Mouse (Mus musculus): Measurements from ENCODE around the gene Zfp592. TPM values are rescaled to one million over a fixed set of nuclear protein-coding genes. Genes with fewer than 3 reads are reported as not detected.

The Zfp592 gene
- polyA plus RNA-seq, 1 experiment = 15.1 TPM

- DNase-seq (ENCODE audit: low spot score) = no peak
These were observed 567 bp downstream of the Zfp592 start for GRCm38 (mm10) chr7:80993834-80994662.

GRCm38 (mm10) chr7:80994663-80995005 is 1.2 kb downstream of the Zfp592 start:
- no peak for DNase-seq (ENCODE audit: low spot score)

DNA sequence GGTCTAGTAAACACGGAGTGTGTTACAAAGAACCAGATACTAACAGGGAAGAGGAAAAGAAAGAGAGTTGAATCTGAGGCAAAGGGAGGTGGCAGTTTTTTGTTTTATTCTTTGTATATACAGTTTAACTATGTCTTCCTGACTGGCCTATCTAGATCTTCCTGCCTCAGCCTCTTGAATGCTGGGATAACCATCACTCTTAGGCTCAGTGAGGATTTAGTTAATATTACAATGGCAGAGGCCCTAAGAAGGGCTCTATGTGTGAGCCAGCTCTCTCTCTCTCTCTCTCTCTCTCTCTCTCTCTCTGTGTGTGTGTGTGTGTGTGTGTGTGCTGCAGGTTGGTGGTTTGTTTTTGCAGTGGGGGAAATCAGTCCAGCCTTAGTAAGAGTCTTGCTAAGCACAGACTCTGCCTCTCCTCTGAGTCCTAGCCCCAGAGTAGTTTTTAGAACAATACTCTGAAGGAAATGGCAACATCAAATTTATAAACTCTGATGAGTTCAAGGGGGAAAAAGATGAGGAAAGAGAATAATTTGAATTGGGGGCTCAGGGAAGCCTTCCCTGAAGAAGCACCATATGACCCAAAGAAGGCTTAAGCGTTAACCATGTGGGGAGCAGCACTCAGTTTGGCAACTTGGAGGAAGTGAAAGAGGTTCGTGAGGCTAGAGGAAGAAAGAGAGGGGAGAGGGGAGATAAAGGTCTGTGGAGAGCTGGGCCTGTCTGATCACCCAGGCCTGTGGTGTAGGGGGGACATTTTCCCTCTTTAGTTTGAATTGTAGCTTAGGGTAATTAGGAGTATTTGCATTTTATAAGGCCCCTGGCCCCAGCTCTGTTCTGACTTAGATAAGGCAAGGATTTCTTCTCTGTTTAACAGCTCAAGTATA is 2.0 kb downstream of the Zfp592 start:
- DNase-seq (ENCODE audit: low spot score) = no peak

- no peak for DNase-seq (ENCODE audit: low spot score)
These were observed 4.3 kb downstream of the Zfp592 start for GRCm38 (mm10) chr7:80997776-80998175.

- DNase-seq (ENCODE audit: low spot score) = no peak
These were observed 6.1 kb downstream of the Zfp592 start for GRCm38 (mm10) chr7:80999536-80999935.

DNA sequence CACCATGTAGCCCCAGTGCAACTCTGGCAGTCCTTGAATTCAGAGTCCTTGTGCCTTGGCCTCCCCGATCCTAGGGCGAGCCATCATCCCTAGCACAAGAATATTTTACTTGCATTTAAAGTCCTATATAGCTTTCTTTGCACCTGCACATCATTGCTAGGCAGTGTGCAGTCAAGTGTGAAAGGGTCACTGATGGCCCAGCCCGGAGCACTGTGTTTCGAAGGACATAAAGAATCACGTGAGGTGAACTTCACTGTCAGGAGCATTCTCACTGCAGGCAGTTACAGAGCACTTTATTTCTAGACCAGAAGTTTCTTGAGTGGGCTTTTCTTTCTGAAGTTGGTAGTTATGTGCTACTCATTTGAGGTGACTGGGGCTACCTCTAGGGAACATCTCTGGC is 8.4 kb downstream of the Zfp592 start:
- DNase-seq (ENCODE audit: low spot score) = no peak

- DNase-seq (ENCODE audit: low spot score) = no peak
These were observed 11.1 kb downstream of the Zfp592 start for GRCm38 (mm10) chr7:81004556-81005079.

DNA sequence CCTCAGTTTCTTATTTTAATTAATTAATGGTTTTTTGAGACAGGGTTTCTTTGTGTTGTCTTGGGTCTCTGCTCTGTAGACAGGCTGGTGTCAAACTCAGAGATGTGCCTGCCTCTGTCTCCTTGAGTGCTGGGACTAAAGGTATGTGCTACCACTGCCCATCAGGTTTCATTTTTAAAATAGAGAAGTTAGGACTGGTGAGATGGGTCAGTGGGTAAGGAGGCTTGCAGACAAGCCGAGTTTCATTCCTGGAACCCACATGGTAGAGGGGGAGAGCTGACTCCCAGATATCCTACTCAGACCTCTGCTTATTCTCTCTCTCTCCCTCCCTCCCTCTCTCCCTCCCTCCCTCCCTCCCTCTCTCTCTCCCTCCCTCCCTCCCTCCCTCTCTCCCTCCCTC is 12.5 kb downstream of the Zfp592 start:
- no peak for DNase-seq (ENCODE audit: low spot score)

- no peak for DNase-seq (ENCODE audit: low spot score)
These were observed 14.8 kb downstream of the Zfp592 start for GRCm38 (mm10) chr7:81008285-81008684.

DNA sequence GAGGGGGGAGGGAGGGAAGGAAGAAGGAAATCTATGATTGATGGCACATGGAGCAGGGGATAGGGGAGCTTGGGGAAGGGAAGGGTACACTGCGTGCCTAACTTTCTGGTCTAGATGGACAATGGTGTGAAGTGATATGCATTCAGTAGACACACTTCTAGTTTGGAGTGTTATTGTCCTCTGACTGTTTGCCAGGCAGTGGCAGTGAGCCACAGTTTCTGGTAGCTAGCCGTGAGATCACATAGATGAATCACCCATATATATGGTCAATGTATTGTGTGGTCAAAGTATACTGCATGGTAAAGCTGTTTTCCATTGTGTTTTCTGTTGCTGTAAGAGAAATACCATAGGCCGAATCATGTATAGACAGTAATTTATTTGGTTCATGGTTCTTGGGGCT is 18.1 kb downstream of the Zfp592 start:
- DNase-seq (ENCODE audit: low spot score) = no peak

DNA sequence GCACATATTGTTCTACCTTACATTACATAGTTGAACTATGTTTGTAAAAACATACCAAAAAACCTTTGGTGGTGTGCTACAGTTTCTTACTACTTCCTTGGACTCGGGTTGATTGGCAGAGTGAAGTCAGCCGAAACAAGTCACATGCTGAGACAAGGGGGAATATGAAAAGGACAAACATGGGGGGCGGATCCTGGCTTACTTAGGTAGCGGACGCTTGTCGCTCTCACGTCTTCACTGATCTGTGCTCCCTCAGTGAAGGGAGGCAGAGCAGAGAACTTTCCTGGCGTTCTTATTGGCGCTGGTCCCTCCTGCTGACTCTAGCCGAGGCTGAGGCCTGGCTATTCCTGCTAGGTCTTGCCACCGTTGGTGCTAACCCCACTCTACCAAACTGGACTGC is 26.8 kb downstream of the Zfp592 start:
- no peak for DNase-seq (ENCODE audit: low spot score)

DNA sequence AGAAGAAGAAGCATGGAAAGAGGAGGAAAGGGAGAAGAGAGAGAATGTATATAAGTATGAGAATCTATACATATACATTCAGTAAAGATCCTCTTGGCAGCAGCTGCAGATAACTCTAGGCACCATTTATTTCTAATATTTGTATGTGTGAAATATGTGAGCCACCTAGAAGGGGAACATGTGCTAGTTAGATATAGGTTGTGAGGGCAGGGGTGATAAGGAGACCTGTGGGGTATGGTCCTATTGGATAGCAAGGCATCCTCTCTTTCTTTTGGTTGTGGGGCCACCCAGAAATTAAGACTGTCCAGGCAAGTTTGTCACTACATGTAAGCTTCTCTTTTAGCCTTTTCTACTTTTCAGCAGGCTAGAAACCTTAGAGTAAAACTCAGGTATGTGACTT is 29.2 kb downstream of the Zfp592 start:
- no peak for DNase-seq (ENCODE audit: low spot score)

- DNase-seq (ENCODE audit: low spot score) = no peak
These were observed 30.6 kb downstream of the Zfp592 start for GRCm38 (mm10) chr7:81024118-81024517.

GRCm38 (mm10) chr7:81024651-81025050 is 31.2 kb downstream of the Zfp592 start:
- DNase-seq (ENCODE audit: low spot score) = no peak

- no peak for DNase-seq (ENCODE audit: low spot score)
These were observed 32.3 kb downstream of the Zfp592 start for GRCm38 (mm10) chr7:81025751-81026150.

DNA sequence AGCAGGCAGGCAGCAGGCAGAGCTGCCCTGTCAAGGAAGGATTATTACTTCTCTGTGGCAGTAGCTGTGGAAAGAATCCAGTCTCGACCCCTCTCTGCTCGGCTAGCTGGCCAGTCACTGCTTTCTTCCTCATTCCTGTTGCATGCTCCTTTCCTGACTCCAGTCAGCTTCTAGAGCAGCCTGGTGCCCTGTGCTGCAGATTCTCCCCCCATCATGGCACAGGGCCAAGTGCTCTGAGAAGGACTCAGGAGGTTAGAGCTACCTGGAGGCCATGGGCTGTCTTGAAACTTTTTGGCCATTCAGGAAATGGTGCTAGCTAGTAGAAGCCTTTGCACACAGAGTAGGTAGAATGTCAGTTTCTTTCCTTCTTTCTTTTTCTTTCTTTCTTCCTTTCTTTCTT is 46.2 kb downstream of the Zfp592 start:
- no peak for DNase-seq (ENCODE audit: low spot score)

GRCm38 (mm10) chr7:81043023-81043620 is 49.6 kb downstream of the Zfp592 start:
- DNase-seq (ENCODE audit: low spot score) = no peak

GRCm38 (mm10) chr7:81047847-81048246 is 54.4 kb downstream of the Zfp592 start:
- no peak for DNase-seq (ENCODE audit: low spot score)

GRCm38 (mm10) chr7:81048513-81048912 is 55.0 kb downstream of the Zfp592 start:
- no peak for DNase-seq (ENCODE audit: low spot score)

DNA sequence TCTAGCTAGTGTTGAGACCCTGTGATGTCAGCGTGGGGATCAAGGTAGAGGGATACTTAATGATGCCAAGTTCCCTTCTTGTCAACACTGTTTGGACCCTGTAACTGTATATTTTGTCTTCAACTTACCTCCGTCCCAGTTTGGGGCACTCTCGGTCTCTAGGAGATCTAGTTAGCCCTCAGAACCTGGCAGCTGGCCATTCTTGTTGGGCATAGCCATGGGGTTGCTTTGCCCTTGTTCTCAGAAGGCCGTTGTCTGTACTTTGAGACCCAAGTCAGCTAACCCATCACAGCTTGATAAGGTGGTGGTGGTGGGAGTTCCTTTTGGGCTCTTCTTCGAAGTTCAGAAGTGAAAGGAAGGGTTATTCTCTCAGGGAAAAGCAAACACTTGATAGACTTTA is 56.5 kb downstream of the Zfp592 start:
- DNase-seq (ENCODE audit: low spot score) = no peak

GRCm38 (mm10) chr7:81055709-81056370 is 62.4 kb downstream of the Zfp592 start:
- DNase-seq (ENCODE audit: low spot score) = no peak

DNA sequence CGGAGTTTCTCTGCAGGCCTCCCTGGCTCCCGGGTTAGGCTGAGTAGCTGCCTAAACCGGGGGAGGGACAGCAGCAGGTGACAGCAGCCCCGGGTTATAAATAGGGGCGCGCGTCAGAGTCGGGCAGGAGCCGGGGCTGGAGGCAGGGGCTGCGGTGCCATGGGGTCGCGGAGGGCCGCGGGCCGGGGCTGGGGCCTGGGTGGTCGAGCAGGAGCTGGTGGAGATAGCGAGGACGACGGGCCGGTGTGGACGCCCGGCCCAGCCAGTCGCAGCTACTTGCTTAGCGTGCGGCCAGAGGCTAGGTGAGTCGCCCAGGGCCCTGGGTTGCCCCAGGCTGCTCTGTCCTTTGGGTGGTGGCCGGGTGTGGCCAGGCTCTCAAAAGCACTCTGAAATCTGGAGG is 64.0 kb downstream of the Zfp592 start, which contains the start of gene Alpk3:
Gene Alpk3, plus strand, starts transcription at position 130 of the 400 bp plus-strand sequence.
- no peak for DNase-seq (ENCODE audit: low spot score)
